Mouse (Mus musculus): ENCODE data around the gene Syf2. TPM values are rescaled to one million over a fixed set of nuclear protein-coding genes. Genes with fewer than 3 reads are reported as not detected.

Syf2 gene
- polyA plus RNA-seq, 1 experiment = 20.1 TPM

DNA sequence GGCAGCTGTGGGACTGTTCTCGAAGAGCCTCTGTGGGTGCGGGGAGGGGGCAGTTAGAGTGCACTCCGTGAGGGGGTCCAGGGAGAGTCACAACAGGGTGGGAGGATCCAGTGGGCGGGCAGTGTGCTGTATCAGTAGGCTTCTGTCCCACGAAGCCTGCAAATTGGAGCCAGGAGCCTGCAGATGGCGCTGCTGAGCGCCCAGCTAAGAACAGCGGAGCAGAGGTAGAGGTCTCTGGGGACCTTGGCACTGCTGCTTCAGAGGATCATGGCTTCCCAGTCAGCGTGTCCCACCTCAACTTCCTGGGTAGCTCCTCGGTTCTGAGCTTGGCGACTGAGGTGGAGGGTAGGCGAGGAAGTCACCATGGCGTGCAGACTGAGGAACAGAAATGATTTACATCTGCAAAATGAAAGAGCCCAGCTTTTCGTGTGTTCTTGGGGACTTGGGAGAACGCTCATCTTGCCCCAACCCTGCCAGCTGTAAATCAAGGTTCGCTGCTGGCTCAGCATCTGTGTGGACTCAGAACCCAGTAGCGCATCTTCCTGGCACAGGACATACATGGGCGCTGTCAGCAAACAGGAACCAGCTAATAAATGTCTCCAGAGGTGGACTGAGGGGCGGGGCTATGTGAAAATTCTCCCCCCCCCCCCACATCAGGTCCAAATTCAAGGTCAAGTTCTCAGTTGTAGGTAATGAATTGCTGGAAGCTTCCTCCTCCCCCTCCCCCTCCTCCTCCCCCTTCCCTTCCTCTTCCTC, 32.5 kb downstream of the Syf2 start:
- no peak for DNase-seq (ENCODE audit: low read depth, low spot score)
- 10% methylated on average over 19 of the region's 19 CpGs for WGBS

DNA sequence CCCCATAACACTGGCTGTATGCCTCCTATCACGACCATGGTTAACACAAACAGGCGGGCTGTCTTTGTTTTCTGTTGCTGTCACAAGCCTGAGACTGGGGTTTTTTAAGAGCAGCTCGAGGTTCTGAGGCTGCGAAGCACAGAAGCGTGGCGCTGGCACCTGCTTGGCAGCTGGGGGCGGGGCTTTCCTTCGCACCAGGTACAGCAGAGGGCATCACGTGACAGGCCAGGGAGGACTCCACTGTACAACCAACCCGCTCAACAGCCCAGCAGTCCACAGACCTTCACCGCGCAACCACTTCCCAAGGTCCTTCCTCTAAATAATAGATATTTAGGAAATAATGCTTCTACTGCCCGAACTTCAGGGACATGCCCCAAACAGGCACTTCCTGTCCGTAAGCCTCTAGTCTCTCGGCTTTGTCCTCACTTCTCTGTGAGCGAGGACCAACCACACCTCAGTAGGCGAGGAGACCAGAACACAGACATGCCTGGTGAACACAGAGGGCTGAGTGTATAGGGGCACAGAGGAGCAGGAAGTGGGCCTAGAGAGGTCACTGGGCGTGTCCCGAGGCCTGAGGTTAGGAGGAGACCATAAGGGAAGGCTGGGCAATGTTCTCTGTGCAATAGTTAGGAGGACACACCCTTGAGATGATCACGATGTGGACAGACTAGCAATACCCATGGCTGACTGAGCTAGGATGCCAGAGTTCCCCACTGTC, 37.3 kb downstream of the Syf2 start:
- no peak for DNase-seq (ENCODE audit: low read depth, low spot score)
- 61% methylated on average over 20 of the region's 20 CpGs for WGBS

DNA sequence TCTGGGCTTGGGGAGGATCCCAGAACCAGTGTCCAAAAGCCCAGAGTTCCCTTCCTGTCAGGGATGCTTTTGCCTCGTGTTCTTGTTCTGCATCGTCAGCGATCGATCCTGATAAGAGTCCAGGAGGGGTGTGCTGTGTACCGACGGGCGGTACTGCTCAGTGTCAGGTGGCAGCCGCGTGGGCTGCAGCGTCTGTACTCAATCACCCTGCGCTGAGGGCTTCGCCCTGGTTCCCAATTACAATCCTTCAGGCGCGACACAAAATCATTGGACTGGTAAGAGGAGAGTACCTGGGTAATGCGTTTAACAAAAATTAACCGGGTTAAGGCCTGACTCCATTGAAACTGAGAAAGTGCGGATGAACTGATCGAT, 37.9 kb downstream of the Syf2 start:
- DNase-seq (ENCODE audit: low read depth, low spot score) = no peak
- WGBS = 84% methylated on average over 18 of the region's 18 CpGs

DNA sequence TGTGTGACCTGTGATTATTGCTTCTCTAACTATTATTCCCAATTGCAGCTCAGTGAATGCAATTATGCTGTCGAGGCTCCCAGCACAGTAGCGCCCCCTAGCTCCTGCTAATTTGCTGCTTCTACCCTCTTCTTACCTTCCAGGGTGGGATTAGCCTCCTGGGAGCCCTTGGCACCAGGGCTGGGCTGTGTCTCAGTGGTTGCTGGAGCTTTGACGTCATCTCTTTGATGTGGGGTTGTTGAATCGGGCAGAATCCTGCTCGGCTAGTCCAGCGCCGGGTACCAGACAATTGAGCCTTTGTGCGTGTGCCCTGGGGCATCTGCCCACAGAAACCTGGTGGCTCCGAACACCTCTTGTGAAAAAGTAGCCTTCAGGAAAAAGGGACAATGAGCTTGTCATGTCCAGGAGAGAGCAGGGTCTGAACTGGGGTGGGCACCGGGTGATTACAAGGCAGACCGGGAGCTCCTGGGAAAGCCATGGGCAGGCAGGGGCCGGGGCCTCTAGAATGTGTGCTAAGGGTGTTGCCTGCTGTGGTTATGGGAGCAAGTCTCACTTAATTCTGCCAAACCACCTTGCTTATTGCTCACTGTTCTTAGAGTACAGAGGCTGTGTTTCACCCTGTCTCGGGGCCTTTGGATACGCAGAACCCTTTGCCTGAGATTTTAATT, 44.7 kb downstream of the Syf2 start:
- DNase-seq (ENCODE audit: low read depth, low spot score) = no peak
- WGBS = 16% methylated on average over 14 of the region's 14 CpGs

DNA sequence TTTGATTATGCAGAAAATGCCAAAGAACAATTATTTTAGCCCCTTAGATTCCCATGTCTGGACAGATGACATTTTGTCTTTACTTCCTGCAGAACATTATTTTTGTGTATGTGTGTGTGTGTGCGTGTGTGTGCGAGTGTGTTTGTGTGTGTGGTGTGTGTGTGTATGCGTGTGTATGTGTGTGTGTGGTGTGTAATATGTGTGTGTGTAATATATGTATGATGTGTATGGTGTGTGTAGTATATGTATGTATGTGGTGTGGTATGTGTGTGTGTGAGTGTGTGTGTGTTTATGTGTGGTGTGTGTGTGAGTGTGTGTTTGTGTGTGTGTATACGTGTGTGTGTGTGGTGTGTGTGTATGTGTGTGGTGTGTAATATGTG, 45.2 kb downstream of the Syf2 start:
- 47% methylated on average over 4 of the region's 4 CpGs for WGBS
- no peak for DNase-seq (ENCODE audit: low read depth, low spot score)

DNA sequence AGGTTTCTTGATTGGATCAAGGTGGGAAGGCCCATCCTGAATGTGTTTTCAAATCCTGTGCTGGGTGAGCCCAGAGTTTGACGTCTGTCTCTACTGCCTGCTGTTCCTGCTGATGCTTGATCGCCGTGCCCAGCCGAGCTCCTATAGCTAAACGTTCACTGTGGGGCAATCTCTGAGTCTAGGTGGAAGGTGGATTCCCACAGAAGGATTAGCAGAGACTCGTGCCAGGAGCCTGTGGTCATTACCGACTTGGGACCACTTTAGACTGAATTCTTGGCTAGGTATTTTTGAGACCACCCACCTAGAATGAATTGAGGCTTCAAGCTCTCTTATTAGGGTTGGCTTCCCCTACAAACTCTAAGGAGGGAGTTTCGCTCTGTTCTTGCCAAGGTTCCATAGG, 48.2 kb downstream of the Syf2 start:
- DNase-seq (ENCODE audit: low read depth, low spot score) = no peak
- WGBS = 79% methylated on average over 8 of the region's 8 CpGs

DNA sequence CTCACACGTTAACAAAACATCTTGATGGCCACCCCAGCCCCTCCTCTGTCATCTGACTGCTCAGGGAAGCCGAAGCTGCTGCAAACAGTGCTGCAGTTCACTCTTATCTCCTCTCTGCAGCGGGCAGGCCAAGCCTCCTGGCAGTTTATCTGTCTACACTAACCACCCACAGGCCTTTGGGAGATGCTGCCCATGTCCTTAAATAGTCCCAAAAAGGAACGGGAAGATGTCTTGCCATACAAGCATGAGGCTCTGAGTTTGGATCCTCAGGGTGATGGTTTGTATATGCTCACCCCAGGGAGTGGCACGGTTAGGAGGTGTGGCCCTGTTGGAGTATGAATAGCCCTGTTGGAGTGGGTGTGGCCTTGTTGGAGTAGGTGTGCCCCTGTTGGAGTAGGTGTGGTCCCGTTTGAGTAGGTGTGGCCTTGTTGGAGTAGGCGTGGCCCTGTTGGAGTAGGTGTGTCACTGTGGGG, 51.3 kb downstream of the Syf2 start:
- DNase-seq (ENCODE audit: low read depth, low spot score) = no peak
- WGBS = 54% methylated on average over 7 of the region's 7 CpGs

DNA sequence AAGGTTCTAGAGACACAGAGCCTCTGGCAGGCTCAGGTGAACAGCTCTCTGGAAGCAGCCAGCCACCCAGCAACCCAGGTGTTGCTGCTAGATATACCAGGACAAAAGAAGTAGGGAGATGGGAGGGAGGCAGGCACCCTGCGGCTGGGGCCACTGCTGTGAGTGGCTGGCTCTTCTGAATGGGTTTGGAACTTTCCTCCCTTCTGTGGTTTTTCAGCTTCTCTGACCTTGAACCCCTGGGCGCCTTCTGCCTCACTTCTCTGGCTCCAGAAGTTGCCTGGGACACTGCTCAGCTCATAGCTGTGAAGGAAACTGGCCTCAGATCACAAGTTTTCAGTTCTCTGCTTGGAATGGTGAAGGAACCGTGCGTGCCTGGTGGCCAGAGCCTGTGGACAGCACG, 52.4 kb downstream of the Syf2 start:
- DNase-seq (ENCODE audit: low read depth, low spot score) = no peak
- 66% methylated on average over 5 of the region's 5 CpGs for WGBS

DNA sequence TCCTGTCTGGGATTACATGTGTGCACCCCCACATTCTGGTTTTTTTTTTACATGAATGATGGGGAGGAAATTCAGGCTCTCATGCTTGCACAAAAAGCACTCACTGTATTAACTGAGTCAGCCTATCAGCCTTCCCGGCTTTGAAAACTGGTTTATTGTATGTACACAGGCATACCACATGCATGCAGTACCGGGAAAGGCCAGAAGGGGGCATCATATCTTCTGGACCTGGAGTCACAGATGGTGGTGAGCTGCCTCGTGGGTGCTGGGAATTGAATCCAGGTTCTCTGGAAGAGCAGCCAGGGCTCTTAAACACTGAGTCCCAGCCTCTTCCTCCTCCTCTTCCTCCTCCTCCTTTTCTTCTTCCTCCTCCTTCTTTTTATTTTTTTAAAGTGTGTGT, 53.9 kb downstream of the Syf2 start:
- DNase-seq (ENCODE audit: low read depth, low spot score) = no peak
- WGBS = 62% methylated on average over 3 of the region's 3 CpGs

DNA sequence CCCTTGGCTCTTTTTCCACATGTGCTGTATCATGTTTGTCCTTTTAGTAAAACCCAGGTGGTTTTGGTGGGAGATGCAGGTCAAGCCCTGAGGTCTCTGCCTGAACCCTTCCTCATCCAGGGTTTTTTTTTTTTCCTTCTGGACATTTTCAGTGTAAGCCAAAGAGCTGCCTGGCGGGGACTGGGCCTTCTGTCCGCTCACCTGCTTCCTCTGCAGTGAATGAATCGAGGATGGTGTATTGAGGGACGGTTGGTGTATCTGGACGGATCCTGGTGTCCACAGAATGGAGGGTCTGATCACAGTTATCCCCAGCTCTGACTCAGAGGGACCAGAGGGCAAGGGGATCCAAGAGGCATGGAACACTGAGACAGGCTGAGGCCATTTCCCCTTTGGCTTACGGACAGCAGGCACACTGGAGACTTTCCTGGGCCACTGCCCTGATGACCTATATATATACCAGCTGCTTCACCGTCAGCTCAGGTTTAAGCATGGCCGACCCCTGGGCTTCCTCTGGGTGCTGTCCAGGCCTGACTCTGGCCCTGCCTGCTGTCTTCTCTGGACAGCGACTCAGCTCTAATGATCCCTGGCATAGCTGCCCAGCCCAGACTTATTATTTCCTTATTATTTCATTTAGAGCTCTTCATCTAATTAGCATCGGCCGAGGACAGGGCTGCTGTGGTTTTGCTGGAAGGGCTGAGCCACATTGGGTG, 55.1 kb downstream of the Syf2 start:
- WGBS = 63% methylated on average over 11 of the region's 11 CpGs
- DNase-seq (ENCODE audit: low read depth, low spot score) = no peak

DNA sequence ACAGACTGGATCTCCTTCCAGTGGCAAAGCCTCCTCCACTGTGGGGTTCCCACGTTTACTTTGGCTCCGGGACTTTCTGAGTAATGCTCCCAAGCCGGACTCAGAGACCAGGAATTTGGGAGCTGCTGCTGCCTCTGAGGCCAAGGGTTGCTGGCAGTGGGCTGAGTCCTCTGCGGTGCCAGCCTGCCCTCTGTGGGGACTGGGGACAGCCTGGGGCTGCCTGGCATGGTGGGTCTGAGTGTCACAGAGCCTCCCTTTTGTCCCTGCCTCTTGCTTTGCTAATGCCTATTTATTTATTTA, 55.6 kb downstream of the Syf2 start:
- WGBS = 33% methylated on average over 4 of the region's 4 CpGs
- no peak for DNase-seq (ENCODE audit: low read depth, low spot score)

DNA sequence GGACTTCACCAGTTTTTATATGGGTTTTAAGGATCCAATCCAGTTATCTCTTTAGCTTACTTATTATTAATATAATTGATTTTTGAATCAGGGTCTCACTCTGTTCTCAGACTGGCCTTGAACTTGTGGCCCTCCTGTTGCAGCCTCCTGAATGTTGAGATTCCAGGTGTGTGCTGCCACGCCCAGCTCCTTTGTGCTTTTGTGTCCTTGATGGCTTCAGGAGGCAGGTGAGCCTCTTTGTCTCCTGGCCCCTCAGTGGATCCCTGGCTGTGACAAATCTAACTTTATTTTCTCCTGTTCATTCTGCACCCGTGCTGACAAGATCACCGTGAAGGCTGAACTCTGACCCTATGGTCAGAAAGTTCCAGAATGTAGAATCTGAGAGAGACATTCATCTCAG, 56.3 kb downstream of the Syf2 start:
- 56% methylated on average over 3 of the region's 3 CpGs for WGBS
- DNase-seq (ENCODE audit: low read depth, low spot score) = no peak

Other genes starting within 250 kb of the Syf2 start
- gene Man1c1, start 226.6 kb upstream of the Syf2 start, polyA plus RNA-seq (2012; rRNA removed) = 2.3 and 3.2 TPM in 2 replicates
- gene Ldlrap1, start 162.9 kb upstream of the Syf2 start, polyA plus RNA-seq (2012; rRNA removed) = 7.3 and 9.3 TPM in 2 replicates
- 5.3 and 7.5 TPM in 2 replicates for gene Maco1, start 77.6 kb upstream of the Syf2 start, polyA plus RNA-seq (2012; rRNA removed)
- 0.32 TPM in 1 of 2 replicates, not detected in the other for gene Rhd, start 66.4 kb upstream of the Syf2 start, polyA plus RNA-seq (2012; rRNA removed)
- gene Tmem50a, start 15.9 kb upstream of the Syf2 start, polyA plus RNA-seq (2012; rRNA removed) = 77.1 and 77.4 TPM in 2 replicates
- gene Rsrp1, start 7.3 kb upstream of the Syf2 start, polyA plus RNA-seq (2012; rRNA removed) = 221 and 379 TPM in 2 replicates
- gene Runx3, start 189.8 kb downstream of the Syf2 start, polyA plus RNA-seq (2012; rRNA removed) = 2.5 and 3.0 TPM in 2 replicates

Measured in large intestine, adult 2 months (tissue).